Mouse (Mus musculus): ENCODE results near the gene Alk. TPM values are rescaled to one million over a fixed set of nuclear protein-coding genes. Genes with fewer than 3 reads are reported as not detected.

The Alk gene
- polyA plus RNA-seq, 1 experiment from 2014 or later, result 0.39 TPM

GRCm38 (mm10) chr17:72190536-72190935 lies 413.9 kb downstream of the Alk start:
- Histone ChIP-seq H3K4me2 (no peak overlapping the region), H3K27ac (ENCODE audit: low read depth, low read length) (no peak overlapping the region), H3K9me3 (replicated peaks; ENCODE audit: control insufficient read depth, low read length) (no peaks in the 10 kb centered on the region), H3K4me1 (ENCODE audit: control insufficient read depth, insufficient read depth, low read length) (no peaks in the 10 kb centered on the region), H3K4me3 (ENCODE audit: low read depth, low read length) (no peak overlapping the region), H3K9ac (ENCODE audit: low read depth, low read length) (no peak overlapping the region), H3K27me3 (ENCODE audit: control insufficient read depth, insufficient read depth, low read length) (no peaks in the 10 kb centered on the region), H3K36me3 (ENCODE audit: control insufficient read depth, insufficient read depth, low read length) (no peaks in the 10 kb centered on the region)
- WGBS (ENCODE audit: insufficient replicate concordance), result 73% methylated on average over 8 of the region's 8 CpGs
- ATAC-seq (replicated peaks; ENCODE audit: insufficient number of reproducible peaks, low FRiP score, low TSS enrichment), result no peak

GRCm38 (mm10) chr17:72187026-72187425 lies 417.4 kb downstream of the Alk start:
- Histone ChIP-seq H3K27ac (ENCODE audit: low read depth, low read length) (no peak overlapping the region), H3K27me3 (ENCODE audit: control insufficient read depth, insufficient read depth, low read length) (no peaks in the 10 kb centered on the region), H3K4me2 (no peak overlapping the region), H3K4me1 (ENCODE audit: control insufficient read depth, insufficient read depth, low read length) (no peaks in the 10 kb centered on the region), H3K4me3 (ENCODE audit: low read depth, low read length) (no peak overlapping the region), H3K36me3 (ENCODE audit: control insufficient read depth, insufficient read depth, low read length) (no peaks in the 10 kb centered on the region), H3K9me3 (replicated peaks; ENCODE audit: control insufficient read depth, low read length) (no peaks in the 10 kb centered on the region), H3K9ac (ENCODE audit: low read depth, low read length) (no peak overlapping the region)
- ATAC-seq (replicated peaks; ENCODE audit: insufficient number of reproducible peaks, low FRiP score, low TSS enrichment), result no peak
- 71% methylated on average over 1 of the region's 1 CpGs for WGBS (ENCODE audit: insufficient replicate concordance)

- H3K9ac ChIP-seq (ENCODE audit: low read depth, low read length), result no peak overlapping the region
- H3K27ac ChIP-seq (ENCODE audit: low read depth, low read length), result no peak overlapping the region
- no peaks in the 10 kb centered on the region for H3K4me1 ChIP-seq (ENCODE audit: control insufficient read depth, insufficient read depth, low read length)
- WGBS (ENCODE audit: insufficient replicate concordance), result 61% methylated on average over 2 of the region's 2 CpGs
- no peak overlapping the region for H3K4me3 ChIP-seq (ENCODE audit: low read depth, low read length)
- no peaks in the 10 kb centered on the region for H3K9me3 ChIP-seq (replicated peaks; ENCODE audit: control insufficient read depth, low read length)
- no peaks in the 10 kb centered on the region for H3K36me3 ChIP-seq (ENCODE audit: control insufficient read depth, insufficient read depth, low read length)
- H3K4me2 ChIP-seq, result no peak overlapping the region
- ATAC-seq (replicated peaks; ENCODE audit: insufficient number of reproducible peaks, low FRiP score, low TSS enrichment), result no peak
- no peaks in the 10 kb centered on the region for H3K27me3 ChIP-seq (ENCODE audit: control insufficient read depth, insufficient read depth, low read length)
Observed at GRCm38 (mm10) chr17:72182414-72182813, 422.0 kb downstream of the Alk start.

GRCm38 (mm10) chr17:72180200-72180599 lies 424.2 kb downstream of the Alk start:
- H3K4me3 ChIP-seq (ENCODE audit: low read depth, low read length), result no peak overlapping the region
- no peak overlapping the region for H3K4me2 ChIP-seq
- H3K27ac ChIP-seq (ENCODE audit: low read depth, low read length), result no peak overlapping the region
- no peaks in the 10 kb centered on the region for H3K36me3 ChIP-seq (ENCODE audit: control insufficient read depth, insufficient read depth, low read length)
- H3K9ac ChIP-seq (ENCODE audit: low read depth, low read length), result no peak overlapping the region
- ATAC-seq (replicated peaks; ENCODE audit: insufficient number of reproducible peaks, low FRiP score, low TSS enrichment), result no peak
- no peaks in the 10 kb centered on the region for H3K9me3 ChIP-seq (replicated peaks; ENCODE audit: control insufficient read depth, low read length)
- no peaks in the 10 kb centered on the region for H3K4me1 ChIP-seq (ENCODE audit: control insufficient read depth, insufficient read depth, low read length)
- 94% methylated on average over 9 of the region's 9 CpGs for WGBS (ENCODE audit: insufficient replicate concordance)
- no peaks in the 10 kb centered on the region for H3K27me3 ChIP-seq (ENCODE audit: control insufficient read depth, insufficient read depth, low read length)

GRCm38 (mm10) chr17:72179722-72180140 lies 424.7 kb downstream of the Alk start:
- no peak overlapping the region for H3K4me3 ChIP-seq (ENCODE audit: low read depth, low read length)
- H3K4me2 ChIP-seq, result no peak overlapping the region
- 85% methylated on average over 14 of the region's 14 CpGs for WGBS (ENCODE audit: insufficient replicate concordance)
- no peaks in the 10 kb centered on the region for H3K9me3 ChIP-seq (replicated peaks; ENCODE audit: control insufficient read depth, low read length)
- H3K27me3 ChIP-seq (ENCODE audit: control insufficient read depth, insufficient read depth, low read length), result no peaks in the 10 kb centered on the region
- no peaks in the 10 kb centered on the region for H3K4me1 ChIP-seq (ENCODE audit: control insufficient read depth, insufficient read depth, low read length)
- H3K36me3 ChIP-seq (ENCODE audit: control insufficient read depth, insufficient read depth, low read length), result no peaks in the 10 kb centered on the region
- no peak for ATAC-seq (replicated peaks; ENCODE audit: insufficient number of reproducible peaks, low FRiP score, low TSS enrichment)
- H3K9ac ChIP-seq (ENCODE audit: low read depth, low read length), result no peak overlapping the region
- no peak overlapping the region for H3K27ac ChIP-seq (ENCODE audit: low read depth, low read length)

GRCm38 (mm10) chr17:72173778-72174177 lies 430.6 kb downstream of the Alk start:
- H3K4me1 ChIP-seq (ENCODE audit: control insufficient read depth, insufficient read depth, low read length), result no peaks in the 10 kb centered on the region
- 73% methylated on average over 3 of the region's 3 CpGs for WGBS (ENCODE audit: insufficient replicate concordance)
- no peaks in the 10 kb centered on the region for H3K9me3 ChIP-seq (replicated peaks; ENCODE audit: control insufficient read depth, low read length)
- no peak for ATAC-seq (replicated peaks; ENCODE audit: insufficient number of reproducible peaks, low FRiP score, low TSS enrichment)
- no peak overlapping the region for H3K27ac ChIP-seq (ENCODE audit: low read depth, low read length)
- no peak overlapping the region for H3K9ac ChIP-seq (ENCODE audit: low read depth, low read length)
- H3K4me3 ChIP-seq (ENCODE audit: low read depth, low read length), result no peak overlapping the region
- no peaks in the 10 kb centered on the region for H3K36me3 ChIP-seq (ENCODE audit: control insufficient read depth, insufficient read depth, low read length)
- H3K27me3 ChIP-seq (ENCODE audit: control insufficient read depth, insufficient read depth, low read length), result no peaks in the 10 kb centered on the region
- H3K4me2 ChIP-seq, result no peak overlapping the region

GRCm38 (mm10) chr17:72168152-72168551 lies 436.3 kb downstream of the Alk start:
- no peak overlapping the region for H3K9ac ChIP-seq (ENCODE audit: low read depth, low read length)
- no peak overlapping the region for H3K4me3 ChIP-seq (ENCODE audit: low read depth, low read length)
- no peak for ATAC-seq (replicated peaks; ENCODE audit: insufficient number of reproducible peaks, low FRiP score, low TSS enrichment)
- no peak overlapping the region for H3K27ac ChIP-seq (ENCODE audit: low read depth, low read length)
- no peaks in the 10 kb centered on the region for H3K27me3 ChIP-seq (ENCODE audit: control insufficient read depth, insufficient read depth, low read length)
- no peaks in the 10 kb centered on the region for H3K4me1 ChIP-seq (ENCODE audit: control insufficient read depth, insufficient read depth, low read length)
- H3K4me2 ChIP-seq, result no peak overlapping the region
- H3K9me3 ChIP-seq (replicated peaks; ENCODE audit: control insufficient read depth, low read length), result no peaks in the 10 kb centered on the region
- H3K36me3 ChIP-seq (ENCODE audit: control insufficient read depth, insufficient read depth, low read length), result no peaks in the 10 kb centered on the region
- 68% methylated on average over 5 of the region's 5 CpGs for WGBS (ENCODE audit: insufficient replicate concordance)

- H3K36me3 ChIP-seq (ENCODE audit: control insufficient read depth, insufficient read depth, low read length), result no peaks in the 10 kb centered on the region
- H3K9me3 ChIP-seq (replicated peaks; ENCODE audit: control insufficient read depth, low read length), result no peaks in the 10 kb centered on the region
- ATAC-seq (replicated peaks; ENCODE audit: insufficient number of reproducible peaks, low FRiP score, low TSS enrichment), result no peak
- H3K27me3 ChIP-seq (ENCODE audit: control insufficient read depth, insufficient read depth, low read length), result no peaks in the 10 kb centered on the region
- no peak overlapping the region for H3K9ac ChIP-seq (ENCODE audit: low read depth, low read length)
- no peaks in the 10 kb centered on the region for H3K4me1 ChIP-seq (ENCODE audit: control insufficient read depth, insufficient read depth, low read length)
- no peak overlapping the region for H3K4me3 ChIP-seq (ENCODE audit: low read depth, low read length)
- H3K27ac ChIP-seq (ENCODE audit: low read depth, low read length), result no peak overlapping the region
- H3K4me2 ChIP-seq, result no peak overlapping the region
- WGBS (ENCODE audit: insufficient replicate concordance), result 50% methylated on average over 5 of the region's 5 CpGs
Observed at GRCm38 (mm10) chr17:72158857-72159385, 445.5 kb downstream of the Alk start.

- Histone ChIP-seq H3K36me3 (ENCODE audit: control insufficient read depth, insufficient read depth, low read length) (no peaks in the 10 kb centered on the region), H3K27me3 (ENCODE audit: control insufficient read depth, insufficient read depth, low read length) (no peaks in the 10 kb centered on the region), H3K27ac (ENCODE audit: low read depth, low read length) (no peak overlapping the region), H3K9me3 (replicated peaks; ENCODE audit: control insufficient read depth, low read length) (no peaks in the 10 kb centered on the region), H3K9ac (ENCODE audit: low read depth, low read length) (no peak overlapping the region), H3K4me3 (ENCODE audit: low read depth, low read length) (no peak overlapping the region), H3K4me2 (no peak overlapping the region), H3K4me1 (ENCODE audit: control insufficient read depth, insufficient read depth, low read length) (no peaks in the 10 kb centered on the region)
- 67% methylated on average over 10 of the region's 10 CpGs for WGBS (ENCODE audit: insufficient replicate concordance)
- ATAC-seq (replicated peaks; ENCODE audit: insufficient number of reproducible peaks, low FRiP score, low TSS enrichment), result no peak
Observed at GRCm38 (mm10) chr17:72157830-72158629, 446.4 kb downstream of the Alk start.

Data from heart, embryonic 11.5 days (tissue).